Mouse (Mus musculus): Measurements from ENCODE around the gene Fubp1. TPM values are rescaled to one million over a fixed set of nuclear protein-coding genes. Genes with fewer than 3 reads are reported as not detected.

Fubp1 gene
- polyA plus RNA-seq, 1 experiment from 2014 or later: 416 TPM

DNA sequence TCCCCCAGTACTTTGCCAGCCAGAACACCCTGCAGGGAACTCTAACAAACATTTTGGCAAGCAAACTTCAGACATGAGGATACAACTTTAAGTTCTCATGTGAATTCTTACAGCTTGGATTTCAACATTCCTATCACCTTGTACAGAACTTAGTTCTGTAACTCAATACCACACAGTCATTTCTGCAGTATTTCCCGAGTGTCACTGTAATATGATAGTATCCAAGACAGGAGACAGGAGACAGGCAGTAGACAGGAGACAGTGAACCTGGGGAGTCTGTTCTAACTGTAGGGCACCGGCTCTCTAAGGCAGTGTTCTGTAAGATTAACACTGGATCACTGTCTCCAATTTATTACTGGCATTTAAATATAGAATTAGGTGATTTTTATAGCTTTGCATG is 68.2 kb downstream of the Fubp1 start:
- Histone ChIP-seq H3K9ac (replicated peaks) (no peak overlapping the region), H3K27me3 (no peaks in the 10 kb centered on the region), H3K4me3 (replicated peaks) (no peak overlapping the region), H3K9me3 (no peaks in the 10 kb centered on the region), H3K27ac (0 out of 2 replicates have a peak overlapping the region, but pooled peaks have one; percentile 35), H3K36me3 (peaks cover 31% of the 10 kb centered on the region), H3K4me1 (replicated peaks) (peaks cover 9% of the 10 kb centered on the region; the same call in 1 of the 2 replicates), H3K4me2 (no peak overlapping the region)
- WGBS: 32% methylated on average over 2 of the region's 2 CpGs
- no peak for ATAC-seq (ENCODE audit: insufficient number of reproducible peaks, insufficient read depth, low FRiP score, low TSS enrichment, low read depth)

DNA sequence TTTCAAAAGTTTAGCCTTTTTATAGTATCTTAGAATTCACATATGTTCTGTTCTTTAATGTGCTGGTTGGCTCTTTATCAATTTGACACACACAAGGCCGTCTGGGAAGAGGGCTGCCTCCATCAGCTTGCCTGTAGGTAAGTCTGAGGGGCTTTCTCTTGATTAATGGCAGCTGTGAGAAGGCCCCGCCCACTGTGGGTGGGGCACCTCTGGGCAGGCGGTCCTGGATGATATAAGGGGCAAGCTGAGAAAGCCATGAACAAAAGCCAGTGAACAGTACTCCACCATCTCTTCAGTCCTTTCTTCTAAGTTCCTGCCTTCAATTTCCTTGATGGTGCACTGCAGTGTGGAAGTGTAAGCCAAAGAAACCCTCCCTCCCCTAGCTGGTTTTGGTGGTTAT is 71.9 kb downstream of the Fubp1 start:
- Histone ChIP-seq H3K4me2 (no peak overlapping the region), H3K27ac (no peak overlapping the region), H3K9me3 (no peaks in the 10 kb centered on the region), H3K36me3 (peaks cover 43% of the 10 kb centered on the region), H3K27me3 (no peaks in the 10 kb centered on the region), H3K9ac (replicated peaks) (no peak overlapping the region), H3K4me3 (replicated peaks) (no peak overlapping the region), H3K4me1 (replicated peaks) (peaks cover 9% of the 10 kb centered on the region; the same call in 1 of the 2 replicates)
- WGBS: 21% methylated on average over 3 of the region's 3 CpGs
- no peak for ATAC-seq (ENCODE audit: insufficient number of reproducible peaks, insufficient read depth, low FRiP score, low TSS enrichment, low read depth)

DNA sequence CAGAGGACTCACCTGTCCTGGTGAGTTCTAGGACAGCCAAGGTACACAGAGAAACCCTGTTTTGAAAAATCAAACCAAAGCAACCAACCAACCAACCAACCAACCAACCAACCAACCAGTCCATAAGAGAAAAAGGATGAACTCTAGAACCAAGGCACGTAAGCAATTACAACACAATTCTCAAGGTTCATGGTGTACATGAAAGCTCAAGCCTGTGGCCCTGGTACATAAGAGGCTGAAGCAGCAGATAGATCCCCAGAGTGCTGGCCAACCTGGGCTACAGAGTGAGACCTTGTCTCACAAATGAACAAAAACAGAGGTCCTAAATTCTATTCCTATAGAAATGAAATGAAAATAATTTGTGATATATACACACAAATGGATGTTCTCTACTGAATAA is 74.1 kb downstream of the Fubp1 start:
- no peak overlapping the region for H3K27ac ChIP-seq
- H3K27me3 ChIP-seq: no peaks in the 10 kb centered on the region
- H3K4me3 ChIP-seq (replicated peaks): no peak overlapping the region
- no peak overlapping the region for H3K9ac ChIP-seq (replicated peaks)
- WGBS: 91% methylated on average over 1 of the region's 1 CpGs
- no peaks in the 10 kb centered on the region for H3K9me3 ChIP-seq
- no peak for ATAC-seq (ENCODE audit: insufficient number of reproducible peaks, insufficient read depth, low FRiP score, low TSS enrichment, low read depth)
- peaks cover 55% of the 10 kb centered on the region for H3K36me3 ChIP-seq
- H3K4me2 ChIP-seq: no peak overlapping the region
- no peaks in the 10 kb centered on the region for H3K4me1 ChIP-seq (replicated peaks)

DNA sequence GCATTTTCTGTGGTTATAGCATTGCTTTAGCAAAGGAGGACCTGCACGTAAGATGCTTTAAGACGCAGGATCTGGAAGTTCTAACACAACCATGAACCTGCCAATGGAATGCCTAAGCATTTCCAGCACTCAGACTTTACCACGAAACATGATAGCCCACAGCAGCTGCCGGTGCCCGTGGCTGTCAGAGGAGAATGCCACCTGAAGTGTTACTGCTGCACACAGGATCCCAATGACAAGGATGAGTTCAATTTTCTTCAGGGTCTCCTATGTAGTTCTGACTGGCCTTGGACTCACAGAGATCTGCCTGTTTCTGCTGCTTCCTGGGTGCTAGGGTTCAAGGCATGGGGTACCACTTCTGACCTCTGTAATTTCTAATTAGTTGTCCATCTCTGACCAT is 74.5 kb downstream of the Fubp1 start:
- Histone ChIP-seq H3K9me3 (no peaks in the 10 kb centered on the region), H3K9ac (replicated peaks) (no peak overlapping the region), H3K27ac (no peak overlapping the region), H3K36me3 (peaks cover 56% of the 10 kb centered on the region), H3K4me3 (replicated peaks) (no peak overlapping the region), H3K27me3 (no peaks in the 10 kb centered on the region), H3K4me1 (replicated peaks) (no peaks in the 10 kb centered on the region), H3K4me2 (no peak overlapping the region)
- WGBS: 67% methylated on average over 5 of the region's 5 CpGs
- ATAC-seq (ENCODE audit: insufficient number of reproducible peaks, insufficient read depth, low FRiP score, low TSS enrichment, low read depth): no peak

Other genes with a start within 250 kb of the Fubp1 start
- gene Gipc2, start 44.2 kb upstream of the Fubp1 start, polyA plus RNA-seq (2016; fragmentation: Nextera tagmentation; extraction: Ambion mirVana): 2.6 and 4.3 TPM in 2 replicates
- gene Dnajb4, start 120 bp upstream of the Fubp1 start, polyA plus RNA-seq (2016; fragmentation: Nextera tagmentation; extraction: Ambion mirVana): 35.2 and 36.8 TPM in 2 replicates
- 14.0 and 17.0 TPM in 2 replicates for gene Nexn, start 55.9 kb downstream of the Fubp1 start, polyA plus RNA-seq (2016; fragmentation: Nextera tagmentation; extraction: Ambion mirVana)
- gene Miga1, start 130.0 kb downstream of the Fubp1 start, polyA plus RNA-seq (2016; fragmentation: Nextera tagmentation; extraction: Ambion mirVana): 22.2 and 24.9 TPM in 2 replicates
- 53.8 and 54.8 TPM in 2 replicates for gene Usp33, start 136.1 kb downstream of the Fubp1 start, polyA plus RNA-seq (2016; fragmentation: Nextera tagmentation; extraction: Ambion mirVana)
- gene Zzz3, start 185.1 kb downstream of the Fubp1 start, polyA plus RNA-seq (2016; fragmentation: Nextera tagmentation; extraction: Ambion mirVana): 56.2 and 58.1 TPM in 2 replicates